Mouse (Mus musculus) midbrain, embryonic 16.5 days (tissue): ENCODE results near the gene Wdr11. TPM values are rescaled to one million over a fixed set of nuclear protein-coding genes. Genes with fewer than 3 reads are reported as not detected.

ENCODE experiments used
- ATAC-seq: fragments of 200-750 bp; cut with Nextera tagmentation; 2 replicates; pipeline ENCODE4 v1.8.0; 2017; ENCODE audit warnings: moderate TSS enrichment
- H3K27ac ChIP-seq: fragments of 300-500 bp; sonication (generic); 2 replicates; pipeline ENCODE4 v1.5.1; 2014; ENCODE audit warnings: mild to moderate bottlenecking, low read length, mixed read lengths
- H3K27me3 ChIP-seq: fragments of 300-500 bp; sonication (generic); 2 replicates; pipeline ENCODE4 v1.6.1; 2014; ENCODE audit warnings: low read depth, low read length, mixed read lengths; ENCODE audit not compliant: control insufficient read depth, insufficient read depth
- H3K36me3 ChIP-seq: fragments of 300-500 bp; sonication (generic); 2 replicates; pipeline ENCODE4 v1.6.1; 2014; ENCODE audit warnings: mild to moderate bottlenecking, low read length, moderate library complexity, mixed read lengths; ENCODE audit not compliant: control insufficient read depth, insufficient read depth
- H3K4me1 ChIP-seq: fragments of 300-500 bp; sonication (generic); 2 replicates; pipeline ENCODE4 v1.6.1; 2014; ENCODE audit warnings: mild to moderate bottlenecking, low read length, mixed read lengths; ENCODE audit not compliant: control insufficient read depth, insufficient read depth
- H3K4me2 ChIP-seq: fragments of 300-500 bp; sonication (generic); 2 replicates; pipeline ENCODE4 v1.6.1; 2014; ENCODE audit warnings: mild to moderate bottlenecking, low read length, mixed read lengths
- H3K4me3 ChIP-seq: fragments of 300-500 bp; sonication (generic); 2 replicates; pipeline ENCODE4 v1.5.1; 2014; ENCODE audit warnings: low read depth, mild to moderate bottlenecking, low read length, moderate library complexity, mixed read lengths
- H3K9ac ChIP-seq: fragments of 300-500 bp; sonication (generic); 2 replicates; pipeline ENCODE4 v1.6.1; 2014; ENCODE audit warnings: low read depth, low read length, mixed read lengths
- H3K9me3 ChIP-seq: fragments of 300-500 bp; sonication (generic); replicated peaks from 2 replicates; pipeline ENCODE4 v1.6.1; 2014; ENCODE audit warnings: mild to moderate bottlenecking, low read length, mixed read lengths; ENCODE audit not compliant: control insufficient read depth, poor library complexity, severe bottlenecking
- WGBS: fragments of 180-500 bp; shearing (Covaris S2); extraction: QIAGEN DNeasy Blood & Tissue Kit; methylation state at CpG from one replicate; pipeline ENCODE4 v1.1.7; 2014; 5-methylcytosine and 5-hydroxymethylcytosine counted together
- polyA plus RNA-seq: library from polyadenylated mRNA; unstranded; fragments of >200 nt; fragmentation: Nextera tagmentation; extraction: Ambion mirVana; gene quantifications from 2 replicates; pipeline ENCODE4 v1.2.1, GENCODE M21; 2015

The Wdr11 gene
- polyA plus RNA-seq, 1 experiment from 2014 or later = 38.7 TPM

GRCm38 (mm10) chr7:129621141-129621540 is 29.5 kb downstream of the Wdr11 start:
- no peaks in the 10 kb centered on the region for H3K4me1 ChIP-seq
- H3K27me3 ChIP-seq = no peaks in the 10 kb centered on the region
- no peak overlapping the region for H3K27ac ChIP-seq
- no peak for ATAC-seq
- H3K9me3 ChIP-seq = no peaks in the 10 kb centered on the region
- peaks cover 20% of the 10 kb centered on the region; the same call in 1 of the 2 replicates for H3K36me3 ChIP-seq
- H3K4me3 ChIP-seq = no peak overlapping the region
- WGBS = 97% methylated on average over 5 of the region's 5 CpGs
- no peak overlapping the region for H3K9ac ChIP-seq
- H3K4me2 ChIP-seq = no peak overlapping the region

DNA sequence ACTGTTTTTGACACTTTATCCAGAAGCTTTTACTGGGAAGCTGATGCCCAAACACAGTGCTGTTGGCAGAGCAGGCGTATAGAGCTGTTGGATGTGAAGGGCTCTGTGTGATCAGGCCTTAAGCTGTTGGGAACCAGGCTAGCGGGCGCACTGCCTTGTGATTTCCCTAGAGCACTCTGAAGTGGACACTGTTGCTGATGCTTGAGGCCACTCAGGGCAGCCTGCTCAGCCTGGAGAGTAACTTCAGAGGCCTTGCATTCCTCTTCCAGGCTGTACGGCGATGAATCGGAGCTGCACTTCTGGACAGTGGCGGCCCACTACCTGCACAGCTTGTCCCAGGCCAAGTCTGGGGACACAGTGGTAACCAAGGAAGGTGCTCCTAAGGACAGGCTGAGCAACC is 38.7 kb downstream of the Wdr11 start:
- WGBS = 94% methylated on average over 7 of the region's 7 CpGs
- Histone ChIP-seq H3K4me3 (no peak overlapping the region), H3K36me3 (peaks cover 38% of the 10 kb centered on the region), H3K27ac (no peak overlapping the region), H3K4me1 (no peaks in the 10 kb centered on the region), H3K9ac (no peak overlapping the region), H3K4me2 (no peak overlapping the region), H3K27me3 (no peaks in the 10 kb centered on the region), H3K9me3 (no peaks in the 10 kb centered on the region)
- ATAC-seq = no peak

- Histone ChIP-seq H3K27ac (no peak overlapping the region), H3K27me3 (no peaks in the 10 kb centered on the region), H3K36me3 (peaks cover 32% of the 10 kb centered on the region), H3K4me1 (no peaks in the 10 kb centered on the region), H3K4me2 (no peak overlapping the region), H3K4me3 (no peak overlapping the region), H3K9ac (no peak overlapping the region), H3K9me3 (no peaks in the 10 kb centered on the region)
- WGBS = 96% methylated on average over 6 of the region's 6 CpGs
- ATAC-seq = no peak
Measured at GRCm38 (mm10) chr7:129631453-129631852, 39.8 kb downstream of the Wdr11 start.

- Histone ChIP-seq H3K4me1 (no peaks in the 10 kb centered on the region), H3K27ac (no peak overlapping the region), H3K4me3 (no peak overlapping the region), H3K9me3 (no peaks in the 10 kb centered on the region), H3K27me3 (no peaks in the 10 kb centered on the region), H3K36me3 (peaks cover 23% of the 10 kb centered on the region), H3K9ac (no peak overlapping the region), H3K4me2 (no peak overlapping the region)
- no peak for ATAC-seq
- 91% methylated on average over 12 of the region's 12 CpGs for WGBS
Measured at GRCm38 (mm10) chr7:129635898-129636640, 44.4 kb downstream of the Wdr11 start.

- WGBS = 83% methylated on average over 9 of the region's 9 CpGs
- H3K27me3 ChIP-seq = no peaks in the 10 kb centered on the region
- no peak overlapping the region for H3K9ac ChIP-seq
- H3K27ac ChIP-seq = no peak overlapping the region
- H3K9me3 ChIP-seq = no peaks in the 10 kb centered on the region
- no peak overlapping the region for H3K4me3 ChIP-seq
- no peaks in the 10 kb centered on the region for H3K4me1 ChIP-seq
- H3K36me3 ChIP-seq = peaks cover 15% of the 10 kb centered on the region
- H3K4me2 ChIP-seq = no peak overlapping the region
- no peak for ATAC-seq
Measured at GRCm38 (mm10) chr7:129636992-129637391, 45.3 kb downstream of the Wdr11 start.

DNA sequence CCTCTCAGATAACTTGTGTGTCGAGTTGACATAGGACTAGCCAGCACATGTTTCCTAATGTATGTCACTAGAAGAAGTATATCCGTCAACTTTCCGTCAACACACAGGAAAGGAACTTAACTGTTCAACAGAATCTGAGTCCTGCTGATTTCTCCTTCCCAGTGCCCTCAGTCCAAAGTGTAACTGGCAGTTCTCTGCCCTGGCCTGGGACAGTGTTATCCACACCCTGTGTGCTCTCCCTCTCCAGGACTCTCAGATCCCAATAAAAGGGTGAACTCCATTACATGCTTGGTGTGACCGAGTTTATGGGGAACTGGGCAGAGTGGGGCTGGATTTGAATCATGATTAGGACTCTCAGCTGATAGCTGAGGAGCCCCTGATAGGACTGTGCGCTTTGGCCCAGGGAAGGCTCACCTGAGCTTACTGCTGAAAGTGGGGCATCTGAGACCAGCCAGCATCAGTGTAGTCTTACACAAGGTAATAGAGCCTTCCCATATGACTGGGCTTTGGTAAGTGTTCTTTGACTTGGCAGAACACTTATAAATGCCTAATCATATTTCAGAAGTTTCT is 46.3 kb downstream of the Wdr11 start:
- Histone ChIP-seq H3K4me2 (no peak overlapping the region), H3K27me3 (no peaks in the 10 kb centered on the region), H3K9me3 (no peaks in the 10 kb centered on the region), H3K27ac (no peak overlapping the region), H3K36me3 (peaks cover 9% of the 10 kb centered on the region), H3K4me3 (no peak overlapping the region), H3K9ac (no peak overlapping the region), H3K4me1 (no peaks in the 10 kb centered on the region)
- 89% methylated on average over 5 of the region's 5 CpGs for WGBS
- no peak for ATAC-seq

- no peak overlapping the region for H3K27ac ChIP-seq
- H3K4me2 ChIP-seq = no peak overlapping the region
- H3K27me3 ChIP-seq = no peaks in the 10 kb centered on the region
- no peaks in the 10 kb centered on the region for H3K4me1 ChIP-seq
- H3K9ac ChIP-seq = no peak overlapping the region
- peaks cover 2% of the 10 kb centered on the region for H3K36me3 ChIP-seq
- whole genome bisulfite sequencing = 86% methylated on average over 5 of the region's 5 CpGs
- H3K4me3 ChIP-seq = no peak overlapping the region
- no peak for ATAC-seq
- no peaks in the 10 kb centered on the region for H3K9me3 ChIP-seq
Measured at GRCm38 (mm10) chr7:129639006-129639405, 47.3 kb downstream of the Wdr11 start.

- no peaks in the 10 kb centered on the region for H3K9me3 ChIP-seq
- no peak overlapping the region for H3K27ac ChIP-seq
- WGBS = 85% methylated on average over 6 of the region's 6 CpGs
- H3K9ac ChIP-seq = no peak overlapping the region
- H3K4me1 ChIP-seq = no peaks in the 10 kb centered on the region
- no peaks in the 10 kb centered on the region for H3K27me3 ChIP-seq
- H3K4me3 ChIP-seq = no peak overlapping the region
- H3K4me2 ChIP-seq = no peak overlapping the region
- ATAC-seq = no peak
- peaks cover 2% of the 10 kb centered on the region; the same call in 1 of the 2 replicates for H3K36me3 ChIP-seq
Measured at GRCm38 (mm10) chr7:129639833-129640232, 48.2 kb downstream of the Wdr11 start.

DNA sequence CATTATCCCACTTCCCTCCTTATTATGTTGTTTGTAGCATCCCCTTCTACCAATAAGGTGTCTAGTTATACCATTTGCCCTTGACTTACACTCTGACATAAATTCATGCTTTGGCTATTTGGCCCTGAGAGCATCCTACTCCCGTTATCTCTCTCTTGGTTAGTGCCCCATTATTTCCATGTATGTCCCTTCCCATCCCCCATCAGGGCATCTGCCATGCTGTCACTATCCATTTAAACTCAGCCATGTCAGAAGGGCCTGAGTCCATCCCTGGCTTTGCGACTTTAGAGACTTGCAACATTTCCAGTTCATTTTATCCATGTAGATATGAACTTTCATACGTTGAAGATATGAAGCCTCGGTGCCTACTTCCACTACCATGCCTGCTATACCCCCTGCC is 51.6 kb downstream of the Wdr11 start:
- H3K4me3 ChIP-seq = no peak overlapping the region
- no peak overlapping the region for H3K9ac ChIP-seq
- 91% methylated on average over 4 of the region's 4 CpGs for WGBS
- no peaks in the 10 kb centered on the region for H3K9me3 ChIP-seq
- H3K4me2 ChIP-seq = no peak overlapping the region
- H3K4me1 ChIP-seq = no peaks in the 10 kb centered on the region
- no peak overlapping the region for H3K27ac ChIP-seq
- peaks cover 4% of the 10 kb centered on the region; the same call in 1 of the 2 replicates for H3K27me3 ChIP-seq
- no peaks in the 10 kb centered on the region for H3K36me3 ChIP-seq
- ATAC-seq = no peak
